In the genomic region with DNA sequence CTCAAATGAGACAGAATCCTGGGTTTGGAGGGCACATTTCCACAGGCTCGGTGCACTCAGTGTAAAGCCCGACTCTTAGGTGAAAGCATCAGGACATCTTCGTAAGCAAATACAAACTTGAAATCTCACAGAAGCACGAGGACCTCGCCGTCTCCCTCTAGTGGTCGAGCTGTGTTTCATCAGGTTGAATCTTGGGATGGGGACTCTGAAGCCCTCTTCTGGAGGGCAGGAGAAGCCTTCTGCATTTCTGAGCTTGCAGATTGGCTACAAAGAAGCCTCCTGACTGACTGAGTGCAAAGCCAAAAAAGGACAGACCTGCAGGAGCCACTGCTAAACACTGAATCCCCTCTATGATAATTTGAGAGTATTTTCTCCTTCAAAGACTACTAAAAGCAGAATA, we compare ENCODE assay signal across 8 mouse cellular contexts. TPM values are rescaled to one million over a fixed set of nuclear protein-coding genes. Genes with fewer than 3 reads are reported as not detected.
DNase-seq lines count a peak whose midpoint lies in the region; ATAC-seq and TF ChIP-seq lines count a peak whose summit lies in the region.

No protein-coding gene starts in this region.

- H3K9ac ChIP-seq in midbrain, embryonic 15.5 days = no peak overlapping the region
- H3K9ac ChIP-seq in forebrain, embryonic 16.5 days (replicated peaks; ENCODE audit: low read depth, low read length) = no peak overlapping the region
- no peak overlapping the region for H3K9ac ChIP-seq in intestine, embryonic 15.5 days
- H3K9ac ChIP-seq in limb, embryonic 11.5 days (ENCODE audit: low read length) = no peak overlapping the region

- H3K4me2 ChIP-seq in midbrain, embryonic 15.5 days = no peak overlapping the region
- H3K4me2 ChIP-seq in forebrain, embryonic 16.5 days (ENCODE audit: low read length) = no peak overlapping the region
- no peak overlapping the region for H3K4me2 ChIP-seq in intestine, embryonic 15.5 days (replicated peaks)
- no peak overlapping the region for H3K4me2 ChIP-seq in limb, embryonic 11.5 days (ENCODE audit: low read depth, severe bottlenecking)

- WGBS in midbrain, embryonic 10.5 days = 18% methylated on average over 7 of the region's 7 CpGs
- WGBS in midbrain, embryonic 15.5 days = 7% methylated on average over 7 of the region's 7 CpGs
- 7% methylated on average over 7 of the region's 7 CpGs for WGBS in forebrain, embryonic 16.5 days
- 3% methylated on average over 7 of the region's 7 CpGs for WGBS in intestine, embryonic 15.5 days
- WGBS in limb, embryonic 11.5 days = 10% methylated on average over 7 of the region's 7 CpGs
- WGBS in olfactory bulb, adult 2 months = 6% methylated on average over 7 of the region's 7 CpGs

- H3K36me3 ChIP-seq in midbrain, embryonic 10.5 days = no peaks in the 10 kb centered on the region
- H3K36me3 ChIP-seq in midbrain, embryonic 15.5 days (replicated peaks) = no peaks in the 10 kb centered on the region
- no peaks in the 10 kb centered on the region for H3K36me3 ChIP-seq in forebrain, embryonic 16.5 days (ENCODE audit: control insufficient read depth, insufficient read depth)
- H3K36me3 ChIP-seq in intestine, embryonic 15.5 days = no peaks in the 10 kb centered on the region
- no peaks in the 10 kb centered on the region for H3K36me3 ChIP-seq in limb, embryonic 11.5 days (ENCODE audit: control insufficient read depth, insufficient read depth, low read length)

- no peak overlapping the region for H3K27ac ChIP-seq in midbrain, embryonic 10.5 days (replicated peaks)
- H3K27ac ChIP-seq in midbrain, embryonic 15.5 days = no peak overlapping the region
- H3K27ac ChIP-seq in forebrain, embryonic 16.5 days (ENCODE audit: low read length) = no peak overlapping the region
- H3K27ac ChIP-seq in intestine, embryonic 15.5 days = no peak overlapping the region
- no peak overlapping the region for H3K27ac ChIP-seq in limb, embryonic 11.5 days (replicated peaks; ENCODE audit: low read depth, low read length)
- H3K27ac ChIP-seq in olfactory bulb, adult 2 months (ENCODE audit: insufficient read depth, low read depth, low read length) = no peak overlapping the region

- no peaks in the 10 kb centered on the region for H3K9me3 ChIP-seq in midbrain, embryonic 10.5 days (replicated peaks)
- no peaks in the 10 kb centered on the region for H3K9me3 ChIP-seq in midbrain, embryonic 15.5 days
- H3K9me3 ChIP-seq in forebrain, embryonic 16.5 days (ENCODE audit: control insufficient read depth, low read length) = no peaks in the 10 kb centered on the region
- no peaks in the 10 kb centered on the region for H3K9me3 ChIP-seq in intestine, embryonic 15.5 days
- no peaks in the 10 kb centered on the region for H3K9me3 ChIP-seq in limb, embryonic 11.5 days (ENCODE audit: control insufficient read depth, low read length)

- no peaks in the 10 kb centered on the region for H3K4me1 ChIP-seq in midbrain, embryonic 10.5 days
- no peaks in the 10 kb centered on the region for H3K4me1 ChIP-seq in midbrain, embryonic 15.5 days
- no peaks in the 10 kb centered on the region for H3K4me1 ChIP-seq in forebrain, embryonic 16.5 days (replicated peaks; ENCODE audit: control insufficient read depth, insufficient read depth, low read length)
- no peaks in the 10 kb centered on the region for H3K4me1 ChIP-seq in intestine, embryonic 15.5 days (replicated peaks)
- H3K4me1 ChIP-seq in limb, embryonic 11.5 days (ENCODE audit: control insufficient read depth, insufficient read depth, low read length) = no peaks in the 10 kb centered on the region
- no peaks in the 10 kb centered on the region for H3K4me1 ChIP-seq in olfactory bulb, adult 2 months (ENCODE audit: control insufficient read depth, insufficient read depth, low read length)

- peaks cover 7% of the 10 kb centered on the region; the same call in 1 of the 2 replicates for H3K27me3 ChIP-seq in midbrain, embryonic 10.5 days (ENCODE audit: low read depth, poor library complexity, severe bottlenecking)
- no peaks in the 10 kb centered on the region for H3K27me3 ChIP-seq in midbrain, embryonic 15.5 days (replicated peaks)
- no peaks in the 10 kb centered on the region for H3K27me3 ChIP-seq in forebrain, embryonic 16.5 days (replicated peaks; ENCODE audit: control insufficient read depth, insufficient read depth, low read length)
- H3K27me3 ChIP-seq in intestine, embryonic 15.5 days (replicated peaks) = no peaks in the 10 kb centered on the region
- H3K27me3 ChIP-seq in limb, embryonic 11.5 days (ENCODE audit: control insufficient read depth, insufficient read depth, low read length) = no peaks in the 10 kb centered on the region

- peak; percentile 83 for TF ChIP-seq CTCF in olfactory bulb, adult 2 months (IDR thresholded peaks at IDR 0.05; ENCODE audit: insufficient read depth, low read depth, low read length)

- peak; percentile 71 for DNase-seq in midbrain, embryonic 10.5 days (ENCODE audit: low spot score)
- DNase-seq in limb, embryonic 11.5 days (ENCODE audit: low spot score) = peak; percentile 86
- DNase-seq in thymus, adult 18-20 months = peak; percentile 37 to 46

- no peak for ATAC-seq in midbrain, embryonic 15.5 days (replicated peaks)
- ATAC-seq in cerebellum, adult (ENCODE audit: insufficient number of reproducible peaks, low FRiP score, low TSS enrichment) = peak; percentile 66
- ATAC-seq in forebrain, embryonic 16.5 days = 0 out of 2 replicates have a peak, but pooled peaks have one; percentile 49
- peak; percentile 61 for ATAC-seq in intestine, embryonic 15.5 days
- no peak for ATAC-seq in limb, embryonic 11.5 days (ENCODE audit: insufficient number of reproducible peaks, low FRiP score, low TSS enrichment, low read depth)

- no peak for TF ChIP-seq POLR2A in olfactory bulb, adult 2 months (IDR thresholded peaks at IDR 0.05; ENCODE audit: insufficient read depth, low read depth, low read length)

- H3K4me3 ChIP-seq in midbrain, embryonic 10.5 days = no peak overlapping the region
- no peak overlapping the region for H3K4me3 ChIP-seq in midbrain, embryonic 15.5 days
- no peak overlapping the region for H3K4me3 ChIP-seq in forebrain, embryonic 16.5 days (replicated peaks; ENCODE audit: low read length)
- H3K4me3 ChIP-seq in intestine, embryonic 15.5 days (replicated peaks) = no peak overlapping the region
- no peak overlapping the region for H3K4me3 ChIP-seq in limb, embryonic 11.5 days (ENCODE audit: low read depth, low read length)
- H3K4me3 ChIP-seq in olfactory bulb, adult 2 months (ENCODE audit: insufficient read depth, low read depth, low read length) = no peak overlapping the region

RNA-seq across cellular contexts. Expression of gene Tmem252, which starts 39.2 kb away (rescaled TPM):
- polyA plus RNA-seq in midbrain, embryonic 10.5 days (2016; fragmentation: Nextera tagmentation; extraction: Ambion mirVana) = 0.29 and 0.44 TPM in 2 replicates
- polyA plus RNA-seq in midbrain, embryonic 15.5 days (2015; fragmentation: Nextera tagmentation; extraction: Ambion mirVana) = 1.6 and 1.7 TPM in 2 replicates
- polyA plus RNA-seq in forebrain, embryonic 16.5 days (2015; fragmentation: Nextera tagmentation; extraction: Ambion mirVana) = 1.3 and 2.0 TPM in 2 replicates
- polyA plus RNA-seq in intestine, embryonic 15.5 days (2015; fragmentation: Nextera tagmentation; extraction: Ambion mirVana) = 4.8 and 5.4 TPM in 2 replicates
- 0.85 and 1.0 TPM in 2 replicates for polyA plus RNA-seq in limb, embryonic 11.5 days (2014; fragmentation: Nextera tagmentation; extraction: Ambion mirVana)
- polyA plus RNA-seq in olfactory bulb, adult 2 months (2012; ENCODE audit: insufficient read depth, insufficient read length, low replicate concordance, missing spikeins) = not detected in 2 replicates

Comparison
In these comparisons a context has a peak if more than half of its experiments do, and no peak if none do; other contexts are left out.
1. ATAC-seq: peak in cerebellum, adult (single experiment), forebrain, embryonic 16.5 days (single experiment) and intestine, embryonic 15.5 days (single experiment); none in midbrain, embryonic 15.5 days (single experiment) and limb, embryonic 11.5 days (single experiment).
2. Peak in every context shown above with its lines, with median percentiles within 50 percentile points of each other: DNase-seq.